Mouse (Mus musculus): ENCODE results near the gene Defb19. TPM values are rescaled to one million over a fixed set of nuclear protein-coding genes. Genes with fewer than 3 reads are reported as not detected.

Defb19 gene
- not detected for total RNA-seq (2023)

GRCm38 (mm10) chr2:152580107-152580506 lies at the start of gene Defb19:
Gene Defb19, minus strand, starts transcription at chr2:152580312.

GRCm38 (mm10) chr2:152626774-152627591 lies 46.9 kb upstream of the Defb19 start, which contains the start of gene Rem1:
Gene Rem1, plus strand, starts transcription at chr2:152626951.

GRCm38 (mm10) chr2:152622953-152623352 lies 42.8 kb upstream of the Defb19 start, which contains the start of gene Defb25:
Gene Defb25, minus strand, starts transcription at chr2:152623053.

GRCm38 (mm10) chr2:152604057-152604456 lies 23.9 kb upstream of the Defb19 start, which contains the start of gene Defb36:
Gene Defb36, plus strand, starts transcription at chr2:152604327.

GRCm38 (mm10) chr2:152599299-152599698 lies 19.2 kb upstream of the Defb19 start, which contains the start of gene Defb45:
Gene Defb45, minus strand, starts transcription at chr2:152599399.

GRCm38 (mm10) chr2:152572114-152572794 lies 7.9 kb downstream of the Defb19 start, which contains the start of gene Defb21:
Gene Defb21, plus strand, starts transcription at chr2:152572744.

GRCm38 (mm10) chr2:152569038-152569437 lies 11.1 kb downstream of the Defb19 start, which contains the start of gene Gm17416:
Gene Gm17416, plus strand, starts transcription at chr2:152569338.

GRCm38 (mm10) chr2:152539944-152540710 lies 40.0 kb downstream of the Defb19 start, which contains the start of gene Defb29:
Gene Defb29, minus strand, starts transcription at chr2:152540098.

Other genes starting within 250 kb of the Defb19 start
- gene Rbck1, start 247.7 kb downstream of the Defb19 start, total RNA-seq (2023): 100 to 1,000 TPM; 122 to 141 TPM
- gene Trib3, start 236.3 kb downstream of the Defb19 start, total RNA-seq (2023): 1 to 10 TPM; 1.7 to 2.0 TPM
- not detected for gene Nrsn2, start 203.7 kb downstream of the Defb19 start, total RNA-seq (2023)
- gene Sox12, start 182.2 kb downstream of the Defb19 start, total RNA-seq (2023): under 1 TPM; 0.37 to 0.52 TPM
- gene Zcchc3, start 165.3 kb downstream of the Defb19 start, total RNA-seq (2023): 1 to 10 TPM; 1.0 to 1.7 TPM
- gene 6820408C15Rik, start 164.7 kb downstream of the Defb19 start, total RNA-seq (2023): not detected
- not detected for gene Defb23, start 115.7 kb downstream of the Defb19 start, total RNA-seq (2023)
- not detected for gene Defb20, start 103.2 kb downstream of the Defb19 start, total RNA-seq (2023)
- gene Defb22, start 90.2 kb downstream of the Defb19 start, total RNA-seq (2023): not detected
- not detected for gene Defb26, start 68.6 kb downstream of the Defb19 start, total RNA-seq (2023)
- gene Defb28, start 62.1 kb downstream of the Defb19 start, total RNA-seq (2023): not detected
- not detected for gene Defb29, start 40.2 kb downstream of the Defb19 start, total RNA-seq (2023)
- not detected for gene Gm17416, start 11.0 kb downstream of the Defb19 start, total RNA-seq (2023)
- gene Defb21, start 7.6 kb downstream of the Defb19 start, total RNA-seq (2023): not detected
- not detected for gene Defb45, start 19.1 kb upstream of the Defb19 start, total RNA-seq (2023)
- not detected for gene Defb36, start 24.0 kb upstream of the Defb19 start, total RNA-seq (2023)
- gene Defb25, start 42.7 kb upstream of the Defb19 start, total RNA-seq (2023): not detected
- 10 to 100 TPM; 15.8 to 19.4 TPM for gene Rem1, start 46.6 kb upstream of the Defb19 start, total RNA-seq (2023)
- 100 to 1,000 TPM; 186 to 191 TPM for gene H13, start 89.1 kb upstream of the Defb19 start, total RNA-seq (2023)
- 10 to 100 TPM; 21.4 to 22.3 TPM for gene Mcts2, start 106.7 kb upstream of the Defb19 start, total RNA-seq (2023)
- gene Id1, start 155.9 kb upstream of the Defb19 start, total RNA-seq (2023): 10 to 100 TPM; 46.4 to 77.6 TPM
- gene Cox4i2, start 173.9 kb upstream of the Defb19 start, total RNA-seq (2023): not detected